Mouse (Mus musculus): Measurements from ENCODE around the gene Khdc4. TPM values are rescaled to one million over a fixed set of nuclear protein-coding genes. Genes with fewer than 3 reads are reported as not detected.
"Not testable (repeated sequence)": the region's sequence is repeated elsewhere in the genome, so short reads cannot be mapped to it uniquely, and the experiment has no call there.

Gene Khdc4
- total RNA-seq, 2 experiments from 2014 or later, result 65.1 to 67.4 TPM

DNA sequence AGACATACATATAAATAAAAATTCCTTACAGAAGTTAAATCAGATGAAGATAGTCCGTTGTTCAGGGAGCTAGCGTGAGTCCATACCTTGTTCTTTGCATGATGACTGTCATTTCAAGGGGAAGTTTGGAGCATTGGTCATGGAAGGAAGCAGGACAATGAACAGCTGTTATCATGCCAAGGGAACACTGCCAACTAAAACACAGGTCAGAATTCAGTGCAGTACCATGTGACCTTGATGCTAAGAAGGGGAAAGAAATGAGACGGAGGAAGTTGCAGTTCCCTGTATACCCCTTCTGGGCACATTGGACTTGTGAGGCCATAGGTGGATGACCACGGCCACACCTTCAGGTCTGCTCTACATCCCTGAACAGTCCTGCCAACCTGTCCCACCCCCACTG is 31.0 kb upstream of the Khdc4 start:
- no peak for DNase-seq (ENCODE audit: low spot score in 2 of 2)

DNA sequence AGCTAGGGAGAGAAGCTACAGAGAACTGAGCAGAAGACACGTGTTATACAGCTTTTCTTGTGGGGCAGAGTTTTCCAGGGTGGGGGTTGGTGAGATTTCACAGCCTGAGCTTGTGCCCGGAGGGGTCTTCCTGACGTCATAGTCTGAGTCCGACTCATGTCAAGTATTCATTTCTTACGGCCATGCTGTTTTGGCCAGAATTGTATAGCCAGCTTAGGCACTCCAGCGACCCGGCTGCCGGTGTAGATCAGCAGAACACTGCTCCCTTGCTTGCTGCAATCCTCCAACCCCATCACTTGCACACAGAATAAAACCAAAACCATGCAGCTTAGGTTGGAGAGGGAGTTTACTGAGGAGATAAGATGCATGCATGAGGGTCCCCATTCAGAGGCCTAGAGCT is 30.0 kb upstream of the Khdc4 start:
- no peak for DNase-seq (ENCODE audit: low spot score in 2 of 2)

DNA sequence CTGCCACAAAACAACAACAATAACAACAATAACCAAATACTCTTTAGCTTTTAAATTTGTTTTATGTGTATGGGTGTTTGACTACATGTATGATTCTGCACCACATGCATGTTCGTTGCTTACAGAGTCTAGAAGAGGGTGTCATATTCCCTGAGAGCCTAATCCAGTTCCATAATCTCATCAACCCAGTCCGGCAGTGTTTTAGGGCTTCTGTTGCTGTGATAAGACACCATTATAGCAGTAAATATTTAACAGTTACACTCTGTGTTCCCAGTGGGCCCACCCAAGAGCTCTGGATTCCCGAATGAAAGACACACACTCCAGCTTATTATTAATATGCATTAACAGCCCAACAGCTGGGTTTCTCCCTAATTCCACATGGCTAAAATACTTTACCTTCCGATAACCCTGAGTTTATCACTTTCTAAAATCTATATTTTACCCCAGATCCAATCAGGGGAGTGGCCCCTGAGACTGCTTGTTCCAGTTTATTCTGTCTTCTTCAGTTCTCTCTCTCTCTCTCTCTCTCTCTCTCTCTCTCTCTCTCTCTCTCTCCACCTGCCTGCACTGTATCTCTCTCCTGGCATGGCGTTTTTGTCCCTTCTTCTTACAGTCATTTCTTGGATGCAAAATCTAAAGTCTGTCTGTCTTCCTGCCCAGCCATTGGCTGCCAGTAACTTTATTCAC is 27.0 kb upstream of the Khdc4 start:
- no peak for DNase-seq (ENCODE audit: low spot score in 2 of 2)

DNA sequence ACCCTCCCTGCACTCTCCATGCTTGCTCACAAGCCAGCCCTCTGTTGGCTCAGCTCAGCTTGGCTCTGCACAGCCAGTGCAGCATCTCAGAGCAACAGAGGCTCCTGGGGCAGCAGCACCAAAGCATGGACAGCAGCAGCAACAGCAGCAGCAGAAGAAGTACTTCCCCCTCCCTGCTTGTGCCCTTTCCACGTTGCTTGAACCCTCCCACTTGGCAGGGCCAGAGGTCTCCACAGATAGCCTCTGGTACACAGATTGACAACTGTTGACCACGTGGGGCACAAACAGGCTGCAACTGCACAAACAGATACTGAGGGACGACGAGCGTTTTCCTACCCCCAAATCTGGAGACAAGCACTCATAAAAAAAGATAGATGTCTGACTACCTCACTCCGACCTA is 25.8 kb upstream of the Khdc4 start:
- DNase-seq (ENCODE audit: low spot score in 2 of 2), result no peak

DNA sequence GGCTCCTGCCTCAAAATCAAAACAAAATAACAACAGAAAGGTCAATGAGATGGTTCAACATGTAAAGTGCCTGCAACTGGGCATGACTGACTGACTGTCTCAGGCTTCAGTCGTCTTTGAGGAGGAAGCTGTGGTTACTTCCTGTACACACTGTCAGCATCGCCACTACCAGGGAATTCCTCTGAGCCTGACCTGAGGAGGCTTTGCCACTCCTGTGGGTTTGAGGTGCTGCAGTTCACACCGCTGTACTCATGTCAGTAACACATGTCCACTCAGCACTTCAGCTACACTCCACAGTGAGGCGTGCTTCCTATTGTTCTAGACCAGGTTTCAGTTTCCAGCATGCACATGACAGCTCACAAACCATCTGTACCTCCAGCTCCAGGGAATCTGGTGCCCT is 21.5 kb upstream of the Khdc4 start:
- DNase-seq (ENCODE audit: low spot score in 2 of 2), result no peak

DNA sequence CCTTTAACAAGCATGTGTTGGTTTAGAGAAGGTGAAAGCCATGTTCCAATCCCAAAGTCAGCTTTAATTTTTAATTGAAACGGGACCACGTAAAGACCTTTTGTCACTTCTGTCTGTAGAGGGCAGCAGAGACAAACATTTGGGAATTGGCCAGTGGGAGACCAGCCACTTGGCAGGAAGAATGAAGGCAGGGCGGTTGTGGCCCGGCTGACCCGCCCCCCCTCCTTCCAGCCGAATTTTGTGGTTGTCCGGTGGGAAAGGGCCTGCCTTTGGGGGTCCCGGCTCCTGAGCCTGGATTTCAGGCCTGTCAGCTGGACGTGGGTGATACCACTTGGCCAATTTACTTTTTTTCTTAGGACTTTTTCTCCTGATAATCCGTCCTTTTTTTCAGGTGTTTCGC is 8.2 kb upstream of the Khdc4 start:
- peak; percentile 48 to 64 for DNase-seq (ENCODE audit: low spot score in 2 of 2)

DNA sequence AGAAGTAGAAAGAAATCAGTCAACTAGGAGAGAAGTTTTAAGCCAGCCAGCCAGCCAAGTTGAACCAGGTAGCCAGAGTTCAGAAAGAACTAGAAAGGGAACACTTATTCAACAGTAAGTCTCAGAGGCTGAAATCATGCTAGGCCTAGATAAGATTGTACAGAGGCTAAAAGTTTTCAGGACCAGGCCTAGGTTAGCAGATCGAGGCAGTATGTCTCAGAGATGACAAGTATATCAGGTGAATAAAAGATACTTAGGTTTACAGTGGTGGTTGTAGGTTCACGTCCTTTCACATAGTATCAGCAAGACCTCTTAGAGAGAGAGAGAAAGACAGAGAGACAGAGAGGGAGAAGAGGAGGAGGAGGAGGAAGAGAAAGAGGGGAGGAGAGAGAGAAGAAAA is 1.8 kb upstream of the Khdc4 start:
- DNase-seq (ENCODE audit: low spot score in 2 of 2), result no peak

DNA sequence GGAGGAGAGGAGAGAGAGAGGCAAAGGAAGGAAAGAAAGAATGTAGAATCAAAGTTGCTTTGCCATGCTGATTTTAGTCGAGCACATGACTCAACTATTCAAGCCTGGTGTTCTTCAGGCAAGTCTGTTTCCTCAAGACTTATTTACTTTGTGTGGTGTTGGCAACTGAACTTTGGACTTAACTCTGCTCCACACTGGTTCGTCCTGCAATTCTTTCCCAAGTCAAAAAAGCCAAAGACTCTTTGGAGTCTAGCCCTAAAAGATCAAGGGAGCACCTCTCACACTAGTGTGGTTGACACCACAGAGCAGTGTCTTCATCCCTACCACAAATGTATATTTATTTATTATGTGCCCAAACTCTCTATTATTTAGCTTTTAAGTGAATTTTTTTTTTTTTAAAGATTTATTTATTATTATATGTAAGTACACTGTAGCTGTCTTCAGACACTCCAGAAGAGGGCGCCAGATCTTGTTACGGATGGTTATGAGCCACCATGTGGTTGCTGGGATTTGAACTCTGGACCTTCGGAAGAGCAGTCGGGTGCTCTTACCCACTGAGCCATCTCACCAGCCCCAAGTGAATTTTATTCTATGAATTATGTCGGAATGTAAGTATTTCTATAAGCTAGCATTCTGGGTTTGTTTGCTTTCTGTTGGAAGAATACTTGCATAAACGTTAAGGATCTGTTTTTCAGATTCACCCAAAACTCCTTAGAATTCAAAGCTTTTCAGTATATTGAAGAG is 1.2 kb upstream of the Khdc4 start:
- no peak for DNase-seq (ENCODE audit: low spot score in 2 of 2)

DNA sequence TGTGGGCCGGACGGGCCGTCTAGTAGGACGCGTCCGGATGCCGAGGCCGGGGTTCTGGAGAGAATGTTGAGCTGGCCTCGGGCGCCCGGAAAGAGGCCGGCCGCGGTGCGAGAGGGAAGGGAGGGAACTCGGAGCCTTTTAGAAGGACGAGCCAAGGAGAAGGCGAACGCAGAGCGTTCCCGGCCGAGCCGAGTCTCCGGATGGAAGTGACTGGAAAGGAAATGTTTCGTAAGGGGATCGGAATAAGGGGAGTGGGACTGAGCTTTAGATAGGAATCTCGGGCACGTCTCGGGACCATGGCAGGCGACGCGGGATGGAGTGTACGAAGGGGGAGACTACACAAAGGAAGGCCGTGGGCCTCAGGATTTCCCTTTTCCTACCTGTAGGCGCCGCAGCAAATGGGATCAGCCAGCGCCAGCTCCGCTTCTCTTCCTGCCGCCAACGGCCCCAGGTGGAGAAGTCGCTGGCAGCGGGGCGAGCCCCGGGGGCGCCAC is 402 bp downstream of the Khdc4 start:
- peak in 1 of 2 experiments; percentile 44 for DNase-seq (ENCODE audit: low spot score in 2 of 2)

DNA sequence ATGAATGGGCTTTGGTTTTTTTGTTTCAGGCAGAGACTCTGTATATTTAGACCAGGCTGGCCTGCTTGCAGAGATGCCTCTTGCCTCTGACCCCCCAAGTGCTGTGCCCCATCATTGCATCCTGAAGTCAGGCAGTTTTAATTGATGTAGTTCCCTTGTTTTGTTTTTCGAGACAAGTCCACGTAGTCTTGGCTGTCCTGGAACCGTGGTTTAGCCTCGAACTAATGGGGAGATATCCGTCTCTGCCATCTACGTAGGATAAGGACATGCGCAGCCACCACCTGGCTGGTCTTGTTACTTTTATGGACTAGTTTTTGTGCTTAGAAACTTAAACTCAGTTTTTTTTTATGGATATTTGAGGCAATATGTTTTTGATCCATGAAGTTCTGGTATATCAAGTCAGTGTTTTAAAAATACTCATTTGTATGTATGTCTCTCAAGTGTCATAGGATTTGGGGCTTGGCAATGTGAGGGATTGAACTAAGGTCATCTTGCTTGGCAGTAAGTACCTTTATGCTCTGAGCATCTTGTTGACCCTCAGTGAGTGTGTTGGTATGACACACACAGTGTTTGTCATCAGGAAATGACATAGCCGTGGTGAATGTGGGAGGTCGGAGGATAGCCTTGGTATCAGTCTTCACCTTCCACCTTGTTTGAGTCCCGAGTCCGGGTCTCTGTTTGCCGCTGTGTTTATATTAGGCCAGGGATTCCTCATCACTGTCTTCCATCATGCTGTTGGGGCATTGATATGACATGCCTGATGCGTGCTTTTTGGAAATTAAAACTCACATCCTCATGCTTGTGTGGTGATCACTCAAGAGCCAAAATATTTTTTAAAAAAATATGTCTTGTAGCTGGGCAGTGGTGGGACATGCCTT is 1.4 kb downstream of the Khdc4 start:
- no peak for DNase-seq (ENCODE audit: low spot score in 2 of 2)

DNA sequence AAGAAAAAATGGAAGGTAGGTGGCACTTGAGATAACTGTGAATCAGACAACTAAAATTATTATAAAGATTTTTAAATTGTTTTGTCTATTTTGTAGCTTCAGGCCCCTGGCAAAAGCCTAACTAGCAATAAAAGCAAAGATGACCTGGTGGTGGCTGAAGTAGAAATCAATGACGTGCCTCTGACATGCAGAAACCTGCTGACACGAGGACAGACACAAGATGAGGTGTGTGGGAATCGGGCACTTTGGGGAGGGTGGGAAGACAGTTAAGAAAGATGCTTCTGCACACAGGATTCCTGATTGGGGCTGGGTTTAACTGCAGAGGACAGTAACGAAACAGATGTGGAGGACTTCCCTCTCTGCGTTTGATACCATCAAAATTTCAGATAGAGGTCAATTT is 3.5 kb downstream of the Khdc4 start:
- no peak for DNase-seq (ENCODE audit: low spot score in 2 of 2)

DNA sequence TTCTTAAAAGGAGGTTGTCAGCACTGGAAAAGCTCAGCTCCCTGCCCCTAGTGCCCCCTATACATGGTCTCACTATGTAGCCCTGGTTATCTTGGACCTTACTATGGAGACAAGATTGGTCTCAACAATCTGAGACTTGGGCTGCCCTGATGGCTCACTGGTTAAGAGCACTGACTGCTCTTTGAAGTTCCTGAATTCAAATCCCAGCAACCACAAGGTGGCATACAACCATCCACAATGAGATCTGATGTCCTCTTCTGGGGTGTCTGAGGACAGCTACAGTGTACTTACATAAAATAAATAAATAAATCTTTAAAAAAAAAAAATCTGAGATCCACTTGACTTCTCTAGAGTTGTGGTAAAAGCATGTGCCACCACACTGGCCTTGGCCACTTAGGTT is 9.9 kb downstream of the Khdc4 start:
- DNase-seq (ENCODE audit: low spot score in 2 of 2), result no peak

DNA sequence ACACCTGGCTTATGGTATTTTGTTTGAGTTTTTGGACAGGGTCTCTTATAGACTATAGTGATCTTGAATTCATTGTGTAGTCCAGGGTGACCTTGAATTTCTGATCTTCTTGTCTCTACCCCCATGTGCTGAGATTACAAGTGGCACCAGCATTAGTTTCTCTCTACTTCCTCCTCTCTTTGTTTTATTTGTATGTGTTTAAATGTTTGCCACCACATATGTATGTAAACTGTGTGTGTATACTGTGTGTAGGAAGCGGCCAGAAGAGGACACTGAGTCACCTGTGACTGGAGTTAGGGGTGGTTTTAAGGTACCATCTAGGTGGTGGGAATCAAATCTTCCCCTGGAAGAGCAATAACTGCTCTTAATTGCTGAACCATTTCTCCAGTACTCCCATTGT is 12.4 kb downstream of the Khdc4 start:
- no peak for DNase-seq (ENCODE audit: low spot score in 2 of 2)

DNA sequence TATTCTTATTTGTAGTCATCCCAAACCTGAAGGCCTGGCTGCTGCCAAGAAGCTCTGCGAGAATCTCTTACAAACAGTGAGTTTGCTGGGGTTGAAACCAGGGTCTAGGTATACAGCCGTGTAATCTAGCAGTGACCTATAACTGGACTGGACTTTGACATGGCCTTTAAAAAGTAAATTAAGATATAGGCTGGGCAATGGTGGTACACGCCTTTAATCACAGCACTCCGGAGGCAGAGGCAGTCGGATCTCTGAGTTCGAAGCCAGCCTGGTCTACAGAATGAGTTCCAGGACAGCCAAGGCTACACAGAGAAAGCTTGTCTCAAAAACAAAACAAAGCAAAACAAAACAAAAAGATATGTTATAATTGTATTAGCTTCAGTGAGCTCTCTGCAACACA is 13.2 kb downstream of the Khdc4 start:
- no peak for DNase-seq (ENCODE audit: low spot score in 2 of 2)

DNA sequence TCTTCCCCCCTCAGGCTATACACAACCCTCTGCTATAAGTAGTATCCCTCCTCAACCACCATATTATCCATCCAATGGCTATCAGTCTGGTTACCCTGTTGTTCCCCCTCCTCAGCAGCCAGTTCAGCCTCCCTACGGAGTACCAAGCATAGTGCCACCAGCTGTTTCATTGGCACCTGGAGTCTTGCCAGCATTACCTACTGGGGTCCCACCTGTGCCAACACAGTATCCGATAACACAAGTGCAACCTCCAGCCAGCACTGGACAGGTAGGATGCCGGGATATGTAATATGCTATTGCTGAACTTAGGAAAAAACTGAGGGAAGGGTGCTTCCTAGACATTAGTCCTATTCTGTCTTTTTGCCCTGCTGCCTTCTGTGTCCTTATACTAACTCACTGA is 14.6 kb downstream of the Khdc4 start:
- no peak for DNase-seq (ENCODE audit: low spot score in 2 of 2)

DNA sequence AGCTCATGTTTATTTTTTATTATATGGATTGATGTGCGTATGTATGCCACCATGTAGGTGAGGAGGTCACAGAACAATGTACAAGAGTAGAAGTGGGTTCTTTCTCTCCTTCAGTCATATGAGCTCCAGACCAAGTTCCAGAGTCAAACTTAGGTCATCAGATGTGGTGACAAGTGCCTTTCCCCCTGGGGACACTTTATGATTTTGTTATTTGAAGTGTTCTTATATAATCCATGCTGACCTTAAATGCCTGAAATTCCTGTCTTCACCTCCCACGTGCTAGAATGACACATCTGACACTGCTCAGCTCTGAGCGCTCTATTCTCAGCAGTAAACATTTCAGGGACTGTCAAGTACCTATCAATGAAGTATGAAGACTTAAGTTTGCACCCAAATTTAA is 15.6 kb downstream of the Khdc4 start:
- DNase-seq (ENCODE audit: low spot score in 2 of 2), result no peak

DNA sequence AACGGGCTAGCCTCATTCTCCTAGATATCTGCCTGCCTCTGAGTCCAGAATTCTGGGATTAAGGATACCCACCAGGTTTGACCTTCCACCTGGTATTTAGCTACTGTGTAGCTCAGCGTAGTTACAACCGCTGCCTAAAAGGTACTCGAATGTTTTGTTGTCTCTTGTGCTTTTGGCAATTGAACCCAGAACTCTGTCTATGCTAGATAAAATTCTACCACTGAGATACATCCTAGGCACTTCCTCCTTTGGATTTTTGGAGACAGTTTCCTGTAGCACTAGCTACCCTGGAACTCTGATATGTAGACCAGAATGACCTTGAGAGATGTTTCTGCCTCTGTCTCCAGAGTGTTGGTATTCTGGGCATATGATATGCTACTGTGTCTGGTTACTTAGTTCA is 28.1 kb downstream of the Khdc4 start:
- DNase-seq (ENCODE audit: low spot score in 2 of 2), result no peak

DNA sequence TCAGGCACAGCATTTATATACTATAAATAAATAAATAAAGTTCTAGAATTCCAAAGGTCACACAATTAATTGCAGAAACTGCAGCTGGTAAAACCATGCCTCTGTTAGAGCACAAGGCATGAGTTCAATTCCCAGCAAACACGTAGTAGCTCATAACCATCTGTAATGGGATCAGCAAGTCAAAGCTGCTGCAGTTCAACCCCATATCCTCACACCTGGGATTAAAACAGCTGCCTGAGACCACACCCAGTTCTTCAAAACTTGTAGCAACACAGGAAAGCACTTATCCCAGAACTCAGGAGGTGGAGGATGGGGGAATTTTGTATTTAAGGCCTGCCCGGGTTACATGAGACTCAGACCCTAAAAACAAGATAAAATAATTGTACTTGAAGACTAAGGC is 29.1 kb downstream of the Khdc4 start:
- DNase-seq (ENCODE audit: low spot score in 2 of 2), result no peak

DNA sequence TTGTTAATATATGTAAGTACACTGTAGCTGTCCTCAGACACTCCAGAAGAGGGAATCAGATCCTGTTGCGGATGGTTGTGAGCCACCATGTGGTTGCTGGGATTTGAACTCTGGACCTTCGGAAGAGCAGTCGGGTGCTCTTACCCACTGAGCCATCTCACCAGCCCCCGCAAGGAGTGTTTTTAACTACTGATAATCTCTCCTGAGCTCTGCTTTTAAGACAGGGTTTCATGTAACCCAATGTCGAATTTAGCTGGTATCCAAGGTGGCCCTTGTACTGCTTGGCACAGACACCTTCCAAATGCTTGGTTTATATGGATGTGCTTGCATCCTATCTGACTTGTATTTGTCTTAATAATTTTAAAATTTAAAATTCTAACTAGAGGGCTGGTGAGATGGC is 30.1 kb downstream of the Khdc4 start:
- DNase-seq (ENCODE audit: low spot score in 2 of 2), result not testable (repeated sequence)

DNA sequence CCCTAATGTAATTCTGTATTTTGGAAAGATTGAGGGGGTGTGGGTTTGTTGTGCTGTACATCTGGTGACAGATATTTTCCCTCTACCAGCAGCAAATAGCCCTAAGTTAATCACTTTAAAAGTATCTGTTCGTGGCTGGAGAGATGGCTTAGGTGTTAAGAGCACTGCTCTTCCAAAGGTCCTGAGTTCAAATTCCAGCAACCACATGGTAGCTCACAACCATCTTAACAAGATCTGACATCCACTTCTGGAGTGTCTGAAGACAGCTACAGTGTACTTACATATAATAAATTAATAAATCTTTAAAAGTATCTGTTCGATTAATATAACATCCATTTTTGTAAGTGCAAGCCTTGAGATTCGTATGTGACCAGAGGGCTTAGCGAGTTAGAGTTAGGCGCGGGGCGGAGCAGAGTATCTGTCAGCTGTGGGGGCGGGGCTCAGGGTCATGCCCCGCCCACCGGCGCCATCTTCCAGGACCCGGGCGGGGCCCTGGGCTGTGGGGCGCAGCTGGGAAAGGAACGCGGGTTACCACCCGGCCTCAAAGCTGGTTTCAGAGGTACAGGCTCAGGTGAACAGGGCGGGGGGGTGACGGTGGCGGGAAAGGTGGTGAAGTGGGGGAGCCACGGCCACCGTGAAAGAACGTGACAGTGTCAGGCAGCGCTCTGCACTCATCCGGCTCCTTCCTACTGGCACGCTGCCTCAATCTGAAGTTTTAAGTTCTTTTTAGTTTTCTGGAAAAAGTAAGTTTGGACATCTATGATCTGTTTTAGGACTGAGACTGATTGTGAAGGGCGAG is 31.0 kb downstream of the Khdc4 start, which contains the start of gene Rit1:
Gene Rit1, plus strand, starts transcription at position 440 of the 799 bp plus-strand sequence.
- peak; percentile 83 to 85 for DNase-seq (ENCODE audit: low spot score in 2 of 2)

All from adrenal gland, adult 18-20 months (tissue).